Mouse (Mus musculus): ENCODE results near the gene H2-K1. TPM values are rescaled to one million over a fixed set of nuclear protein-coding genes. Genes with fewer than 3 reads are reported as not detected.
A peak's percentile ranks its signal among the peaks of the same experiment; 100 is the strongest.
"Not testable (repeated sequence)": the region's sequence is repeated elsewhere in the genome, so short reads cannot be mapped to it uniquely, and the experiment has no call there.

Gene H2-K1
- polyA plus RNA-seq, 1 experiment from 2014 or later = 8.5 TPM

DNA sequence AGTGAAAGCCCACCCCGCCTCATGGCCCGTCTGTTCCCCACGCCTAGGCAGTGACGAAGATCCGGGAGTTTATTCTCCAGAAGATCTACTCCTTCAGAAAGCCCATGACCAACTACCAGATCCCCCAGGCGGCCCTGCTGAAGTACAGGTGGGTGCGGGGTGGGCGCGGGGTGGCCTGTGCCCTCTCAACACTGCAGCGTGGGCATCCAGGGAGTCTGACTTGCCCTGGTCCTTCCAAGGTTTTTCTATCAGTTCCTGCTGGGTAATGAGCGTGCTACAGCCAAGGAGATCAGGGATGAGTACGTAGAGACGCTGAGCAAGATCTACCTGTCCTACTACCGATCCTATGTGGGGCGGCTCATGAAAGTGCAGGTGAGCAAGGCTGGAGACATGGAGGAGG is 40.2 kb downstream of the H2-K1 start:
- H3K27ac ChIP-seq = no peak overlapping the region
- no peak for ATAC-seq (ENCODE audit: insufficient number of reproducible peaks, insufficient read depth, low FRiP score, low TSS enrichment, low read depth)
- no peak overlapping the region for H3K4me3 ChIP-seq
- H3K9me3 ChIP-seq = no peaks in the 10 kb centered on the region
- H3K4me2 ChIP-seq = no peak overlapping the region
- WGBS = 93% methylated on average over 15 of the region's 15 CpGs
- no peak overlapping the region for H3K9ac ChIP-seq
- no peaks in the 10 kb centered on the region for H3K27me3 ChIP-seq
- H3K36me3 ChIP-seq = peaks cover 65% of the 10 kb centered on the region
- peaks cover 13% of the 10 kb centered on the region for H3K4me1 ChIP-seq

- 95% methylated on average over 13 of the region's 13 CpGs for WGBS
- Histone ChIP-seq H3K4me2 (no peak overlapping the region), H3K27me3 (no peaks in the 10 kb centered on the region), H3K9ac (no peak overlapping the region), H3K27ac (no peak overlapping the region), H3K9me3 (no peaks in the 10 kb centered on the region), H3K4me1 (peaks cover 19% of the 10 kb centered on the region), H3K4me3 (no peak overlapping the region), H3K36me3 (peaks cover 66% of the 10 kb centered on the region)
- ATAC-seq (ENCODE audit: insufficient number of reproducible peaks, insufficient read depth, low FRiP score, low TSS enrichment, low read depth) = no peak
Observed at GRCm38 (mm10) chr17:33959135-33959534, 41.0 kb downstream of the H2-K1 start.

DNA sequence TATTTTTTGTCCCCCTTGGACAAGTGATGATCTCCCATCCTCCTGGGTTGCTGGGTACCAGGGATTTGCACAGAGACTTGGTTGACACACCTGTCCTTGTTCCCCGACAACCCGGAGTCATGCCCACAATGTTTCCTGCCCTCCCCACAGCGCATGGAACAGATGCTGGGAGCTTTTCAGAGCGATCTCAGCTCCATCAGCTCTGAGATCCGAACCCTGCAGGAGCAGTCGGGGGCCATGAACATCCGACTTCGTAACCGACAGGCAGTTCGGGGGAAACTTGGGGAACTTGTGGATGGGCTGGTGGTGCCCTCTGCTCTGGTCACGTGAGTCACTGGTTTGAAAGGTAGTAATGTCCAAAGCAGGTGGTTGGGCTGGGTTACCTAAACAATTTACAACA is 41.7 kb downstream of the H2-K1 start:
- no peaks in the 10 kb centered on the region for H3K27me3 ChIP-seq
- peaks cover 66% of the 10 kb centered on the region for H3K36me3 ChIP-seq
- H3K4me1 ChIP-seq = peaks cover 25% of the 10 kb centered on the region
- no peak for ATAC-seq (ENCODE audit: insufficient number of reproducible peaks, insufficient read depth, low FRiP score, low TSS enrichment, low read depth)
- WGBS = 94% methylated on average over 11 of the region's 11 CpGs
- H3K9ac ChIP-seq = no peak overlapping the region
- no peaks in the 10 kb centered on the region for H3K9me3 ChIP-seq
- no peak overlapping the region for H3K4me3 ChIP-seq
- H3K4me2 ChIP-seq = no peak overlapping the region
- H3K27ac ChIP-seq = no peak overlapping the region

DNA sequence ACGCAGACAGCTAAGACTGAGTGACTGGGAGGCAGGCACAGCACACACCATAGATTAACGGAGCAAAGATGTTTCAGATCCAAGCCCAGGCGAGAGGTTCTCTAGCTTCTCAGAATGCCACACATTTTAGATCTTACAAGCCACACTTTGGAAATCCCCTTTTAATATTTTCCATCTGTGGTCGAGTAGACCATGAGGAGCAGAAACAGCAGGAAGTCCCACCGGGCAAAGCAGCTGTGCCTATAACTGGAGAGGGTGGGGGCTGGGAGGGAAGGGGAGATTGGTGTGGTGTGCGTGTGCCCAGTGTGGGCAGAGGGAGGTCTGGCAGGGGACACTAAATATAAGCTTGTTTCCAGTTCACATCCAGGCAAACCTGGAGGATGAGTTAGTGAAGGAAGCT is 42.7 kb downstream of the H2-K1 start:
- ATAC-seq (ENCODE audit: insufficient number of reproducible peaks, insufficient read depth, low FRiP score, low TSS enrichment, low read depth) = no peak
- Histone ChIP-seq H3K4me1 (peaks cover 35% of the 10 kb centered on the region), H3K4me3 (no peak overlapping the region), H3K9ac (peak overlapping the region; percentile 44; the same call in 1 of the 2 replicates), H3K4me2 (no peak overlapping the region), H3K27me3 (no peaks in the 10 kb centered on the region), H3K36me3 (peaks cover 66% of the 10 kb centered on the region), H3K27ac (no peak overlapping the region), H3K9me3 (no peaks in the 10 kb centered on the region)
- 57% methylated on average over 6 of the region's 6 CpGs for WGBS

GRCm38 (mm10) chr17:33956336-33956735 is 43.8 kb downstream of the H2-K1 start:
- peaks cover 46% of the 10 kb centered on the region for H3K4me1 ChIP-seq
- H3K9me3 ChIP-seq = no peaks in the 10 kb centered on the region
- peaks cover 62% of the 10 kb centered on the region for H3K36me3 ChIP-seq
- peak overlapping the region; percentile 79 for H3K4me2 ChIP-seq
- H3K27me3 ChIP-seq = no peaks in the 10 kb centered on the region
- H3K4me3 ChIP-seq = peak overlapping the region; percentile 81
- WGBS = 7% methylated on average over 10 of the region's 10 CpGs
- peak overlapping the region; percentile 98 for H3K9ac ChIP-seq
- peak overlapping the region; percentile 89 for H3K27ac ChIP-seq
- no peak for ATAC-seq (ENCODE audit: insufficient number of reproducible peaks, insufficient read depth, low FRiP score, low TSS enrichment, low read depth)

- no peaks in the 10 kb centered on the region for H3K9me3 ChIP-seq
- peak; percentile 76 for ATAC-seq (ENCODE audit: insufficient number of reproducible peaks, insufficient read depth, low FRiP score, low TSS enrichment, low read depth)
- peaks cover 52% of the 10 kb centered on the region for H3K4me1 ChIP-seq
Observed at GRCm38 (mm10) chr17:33955555-33956214, 44.5 kb downstream of the H2-K1 start, which contains the start of the genes Vps52 and Rps18. Gene Vps52 (plus strand): TSS chr17:33955812. Gene Rps18 (minus strand): TSS chr17:33956001.

GRCm38 (mm10) chr17:33954646-33955554 is 45.2 kb downstream of the H2-K1 start:
- Histone ChIP-seq H3K9me3 (no peaks in the 10 kb centered on the region), H3K9ac (peak overlapping the region; percentile 98), H3K4me2 (peak overlapping the region; percentile 98), H3K36me3 (peaks cover 51% of the 10 kb centered on the region), H3K27ac (peak overlapping the region; percentile 93), H3K4me3 (peak overlapping the region; percentile 81), H3K4me1 (peaks cover 60% of the 10 kb centered on the region), H3K27me3 (no peaks in the 10 kb centered on the region)
- under 1% methylated on average over 33 of the region's 33 CpGs for WGBS
- peak; percentile 2; the same call in 1 of the 2 replicates for ATAC-seq (ENCODE audit: insufficient number of reproducible peaks, insufficient read depth, low FRiP score, low TSS enrichment, low read depth)

More at GRCm38 (mm10) chr17:33955555-33956214, 44.5 kb downstream of the H2-K1 start, which contains the start of the genes Vps52 and Rps18:
- Histone ChIP-seq H3K36me3 (peaks cover 56% of the 10 kb centered on the region), H3K4me3 (peak within 1 kb of the TSS; percentile 81), H3K27ac (peak within 1 kb of the TSS; percentile 93), H3K4me2 (peak within 1 kb of the TSS; percentile 98), H3K9ac (peak within 1 kb of the TSS; percentile 98), H3K27me3 (no peaks in the 10 kb centered on the region)
- WGBS = under 1% methylated on average over 50 of the region's 50 CpGs

GRCm38 (mm10) chr17:33953961-33954565 is 46.1 kb downstream of the H2-K1 start:
- H3K27me3 ChIP-seq = no peaks in the 10 kb centered on the region
- H3K4me3 ChIP-seq = peak overlapping the region; percentile 81
- no peaks in the 10 kb centered on the region for H3K9me3 ChIP-seq
- H3K4me2 ChIP-seq = peak overlapping the region; percentile 98
- H3K9ac ChIP-seq = peak overlapping the region; percentile 98
- H3K4me1 ChIP-seq = peaks cover 67% of the 10 kb centered on the region
- H3K36me3 ChIP-seq = peaks cover 51% of the 10 kb centered on the region
- ATAC-seq (ENCODE audit: insufficient number of reproducible peaks, insufficient read depth, low FRiP score, low TSS enrichment, low read depth) = no peak
- peak overlapping the region; percentile 93 for H3K27ac ChIP-seq
- WGBS = 33% methylated on average over 5 of the region's 5 CpGs

GRCm38 (mm10) chr17:33953310-33953709 is 46.8 kb downstream of the H2-K1 start:
- 88% methylated on average over 3 of the region's 3 CpGs for WGBS
- 0 out of 2 replicates have a peak overlapping the region, but pooled peaks have one; percentile 5 for H3K27ac ChIP-seq
- no peak for ATAC-seq (ENCODE audit: insufficient number of reproducible peaks, insufficient read depth, low FRiP score, low TSS enrichment, low read depth)
- H3K4me3 ChIP-seq = peak overlapping the region; percentile 81; the same call in 1 of the 2 replicates
- no peaks in the 10 kb centered on the region for H3K27me3 ChIP-seq
- peaks cover 67% of the 10 kb centered on the region for H3K4me1 ChIP-seq
- peaks cover 51% of the 10 kb centered on the region for H3K36me3 ChIP-seq
- H3K9ac ChIP-seq = peak overlapping the region; percentile 98
- H3K4me2 ChIP-seq = peak overlapping the region; percentile 98
- H3K9me3 ChIP-seq = no peaks in the 10 kb centered on the region

GRCm38 (mm10) chr17:33952879-33953278 is 47.3 kb downstream of the H2-K1 start:
- Histone ChIP-seq H3K4me1 (peaks cover 67% of the 10 kb centered on the region), H3K36me3 (peaks cover 52% of the 10 kb centered on the region), H3K27me3 (no peaks in the 10 kb centered on the region), H3K27ac (0 out of 2 replicates have a peak overlapping the region, but pooled peaks have one; percentile 5), H3K4me3 (0 out of 2 replicates have a peak overlapping the region, but pooled peaks have one; percentile 1), H3K9me3 (no peaks in the 10 kb centered on the region), H3K4me2 (peak overlapping the region; percentile 98), H3K9ac (peak overlapping the region; percentile 98)
- ATAC-seq (ENCODE audit: insufficient number of reproducible peaks, insufficient read depth, low FRiP score, low TSS enrichment, low read depth) = no peak
- WGBS = 83% methylated on average over 4 of the region's 4 CpGs

DNA sequence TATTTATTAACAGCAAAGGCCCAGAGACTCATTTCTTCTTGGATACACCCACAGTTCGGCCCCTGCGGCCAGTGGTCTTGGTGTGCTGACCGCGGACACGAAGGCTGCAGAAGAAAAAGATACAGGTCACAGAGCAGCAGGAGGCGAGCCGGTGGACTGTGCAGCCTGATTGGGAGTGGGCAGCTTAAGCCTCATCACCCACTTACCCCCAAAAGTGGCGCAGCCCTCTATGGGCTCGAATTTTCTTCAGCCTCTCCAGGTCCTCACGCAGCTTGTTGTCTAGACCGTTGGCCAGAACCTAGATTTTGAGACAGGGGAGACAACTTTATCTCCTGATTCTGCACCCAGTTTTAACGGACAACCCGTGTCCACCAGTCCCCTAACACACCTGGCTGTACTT is 48.1 kb downstream of the H2-K1 start:
- H3K9ac ChIP-seq = peak overlapping the region; percentile 75
- not testable (repeated sequence) for H3K9me3 ChIP-seq; ATAC-seq (ENCODE audit: insufficient number of reproducible peaks, insufficient read depth, low FRiP score, low TSS enrichment, low read depth); H3K27me3 ChIP-seq
- H3K27ac ChIP-seq = peak overlapping the region; percentile 94; the same call in 1 of the 2 replicates
- peaks cover 62% of the 10 kb centered on the region for H3K4me1 ChIP-seq
- peaks cover 56% of the 10 kb centered on the region for H3K36me3 ChIP-seq
- peak overlapping the region; percentile 52 for H3K4me3 ChIP-seq
- 79% methylated on average over 13 of the region's 13 CpGs for WGBS
- H3K4me2 ChIP-seq = peak overlapping the region; percentile 98

All from embryonic facial prominence, embryonic 13.5 days (tissue).